Mouse (Mus musculus) myocyte (in vitro differentiated cells): Measurements from ENCODE around the gene Foxl1. TPM values are rescaled to one million over a fixed set of nuclear protein-coding genes. Genes with fewer than 3 reads are reported as not detected.

Experiments used
- H3K27me3 ChIP-seq: one replicate; pipeline ENCODE4 v1.6.1; 2011; ENCODE audit not compliant: control insufficient read depth, insufficient read depth, insufficient read length
- H3K36me3 ChIP-seq: one replicate; pipeline ENCODE4 v1.6.1; 2011; ENCODE audit not compliant: control insufficient read depth, insufficient read depth
- H3K4me2 ChIP-seq: one replicate; pipeline ENCODE4 v1.6.1; 2011; ENCODE audit warnings: low read depth, control low read depth
- H3K4me3 ChIP-seq: one replicate; pipeline ENCODE4 v1.5.1; 2011; ENCODE audit warnings: mild to moderate bottlenecking, control low read depth, moderate library complexity
- H3K79me2 ChIP-seq: one replicate; pipeline ENCODE4 v1.6.1; 2011; ENCODE audit not compliant: control insufficient read depth, insufficient read depth
- H3ac ChIP-seq: one replicate; pipeline ENCODE4 v1.6.1; 2011; ENCODE audit not compliant: control insufficient read depth, insufficient read length
- CEBPB ChIP-seq: IDR thresholded peaks from 2 replicates; pipeline ENCODE4 v1.6.1; 2011; ENCODE audit warnings: mild to moderate bottlenecking, moderate library complexity; ENCODE audit not compliant: poor library complexity, insufficient read depth, severe bottlenecking
- E2F4 ChIP-seq: IDR thresholded peaks from one replicate; pipeline ENCODE4 v1.6.1; 2011; ENCODE audit warnings: mild to moderate bottlenecking, control low read depth, moderate library complexity; ENCODE audit not compliant: insufficient read depth
- MAX ChIP-seq: IDR thresholded peaks from one replicate; pipeline ENCODE4 v1.6.1; 2011; ENCODE audit warnings: low read depth, mild to moderate bottlenecking, control low read depth
- MYOD1 ChIP-seq, 3 experiments: IDR thresholded peaks; one replicate each; pipeline ENCODE4 v1.6.1; 2011; ENCODE audit warnings: control low read depth in 2 of 3, low read depth in 2 of 3, mild to moderate bottlenecking in 2 of 3, moderate library complexity in 1 of 3; ENCODE audit not compliant: insufficient read length in 2 of 3, control insufficient read depth in 1 of 3
- MYOG ChIP-seq, 3 experiments: IDR thresholded peaks; one replicate each; pipeline ENCODE4 v1.6.1; 2011; ENCODE audit warnings: control low read depth in 2 of 3, low read depth in 2 of 3, mild to moderate bottlenecking in 2 of 3; ENCODE audit not compliant: insufficient read length in 2 of 3, control insufficient read depth in 1 of 3, insufficient read depth in 1 of 3
- POLR2A ChIP-seq: IDR thresholded peaks from one replicate; pipeline ENCODE4 v1.6.1; 2011; ENCODE audit warnings: low read depth, mild to moderate bottlenecking, control low read depth, moderate library complexity; ENCODE audit not compliant: insufficient read length
- POLR2AphosphoS2 ChIP-seq: IDR thresholded peaks from one replicate; pipeline ENCODE4 v1.6.1; 2011; ENCODE audit warnings: low read depth, control low read depth; ENCODE audit not compliant: insufficient read length
- REST ChIP-seq: IDR thresholded peaks from one replicate; pipeline ENCODE4 v1.6.1; 2011; ENCODE audit warnings: mild to moderate bottlenecking, control low read depth, moderate library complexity; ENCODE audit not compliant: insufficient read depth, insufficient read length
- SRF ChIP-seq: IDR thresholded peaks from one replicate; pipeline ENCODE4 v1.6.1; 2011; ENCODE audit warnings: low read depth; ENCODE audit not compliant: control insufficient read depth, insufficient read length
- TCF12 ChIP-seq: IDR thresholded peaks from one replicate; pipeline ENCODE4 v1.6.1; 2011; ENCODE audit warnings: mild to moderate bottlenecking, control low read depth; ENCODE audit not compliant: poor library complexity, insufficient read depth, severe bottlenecking
- TCF3 ChIP-seq: IDR thresholded peaks from one replicate; pipeline ENCODE4 v1.6.1; 2011; ENCODE audit warnings: low read depth, control low read depth; ENCODE audit not compliant: insufficient read length
- USF1 ChIP-seq: IDR thresholded peaks from one replicate; pipeline ENCODE4 v1.6.1; 2011; ENCODE audit warnings: low read depth, mild to moderate bottlenecking, control low read depth, moderate library complexity
- polyA plus RNA-seq: library from polyadenylated mRNA; unstranded; fragments of >200 nt; fragmentation: generic; extraction: Trizol; gene quantifications from one replicate; pipeline ENCODE4 v1.2.1, GENCODE M21; 2012; ENCODE audit warnings: missing spikeins

Gene Foxl1
- polyA plus RNA-seq, 1 experiment, result 2.6 TPM

GRCm38 (mm10) chr8:121104049-121104818, 23.5 kb upstream of the Foxl1 start:
- H3K36me3 ChIP-seq, result peaks cover 17% of the 10 kb centered on the region

GRCm38 (mm10) chr8:121107668-121108656, 19.8 kb upstream of the Foxl1 start, which contains the start of gene Mthfsd:
Gene Mthfsd (minus strand): TSS chr8:121108392.
- peak within 1 kb of the TSS; percentile 71 for H3K4me3 ChIP-seq
- no peaks in the 10 kb centered on the region for H3K27me3 ChIP-seq
- peaks cover 7% of the 10 kb centered on the region for H3K36me3 ChIP-seq
- peak within 1 kb of the TSS; percentile 75 for H3ac ChIP-seq
- peaks cover 16% of the 10 kb centered on the region for H3K79me2 ChIP-seq
- H3K4me2 ChIP-seq, result peak within 1 kb of the TSS; percentile 86
- TF ChIP-seq POLR2A (peak; percentile 94), MYOG (IDR thresholded peaks at IDR 0.05; ENCODE audit: control insufficient read depth in 1 of 3, insufficient read depth in 1 of 3, insufficient read length in 2 of 3, low read depth in 2 of 3) (peak in 2 of 3 experiments; percentile 12 to 30), USF1 (no peak), SRF (peak; percentile 52)

More at GRCm38 (mm10) chr8:121104049-121104818, 23.5 kb upstream of the Foxl1 start:
- no peak overlapping the region for H3ac ChIP-seq
- no peak overlapping the region for H3K4me3 ChIP-seq
- H3K4me2 ChIP-seq, result no peak overlapping the region
- TF ChIP-seq USF1, result no peak
- TF ChIP-seq E2F4, result no peak
- TF ChIP-seq POLR2AphosphoS2, result no peak
- no peak for TF ChIP-seq MYOG (IDR thresholded peaks at IDR 0.05; ENCODE audit: control insufficient read depth in 1 of 3, insufficient read depth in 1 of 3, insufficient read length in 2 of 3, low read depth in 2 of 3)
- no peak for TF ChIP-seq TCF12
- TF ChIP-seq SRF, result no peak
- no peak for TF ChIP-seq POLR2A
- no peak for TF ChIP-seq TCF3
- no peak for TF ChIP-seq REST
- no peak for TF ChIP-seq MYOD1 (IDR thresholded peaks at IDR 0.05; ENCODE audit: control insufficient read depth in 1 of 3, insufficient read length in 2 of 3, low read depth in 2 of 3)
- no peak for TF ChIP-seq CEBPB
- no peak for TF ChIP-seq MAX
- H3K79me2 ChIP-seq, result peaks cover 16% of the 10 kb centered on the region
- H3K27me3 ChIP-seq, result no peaks in the 10 kb centered on the region

GRCm38 (mm10) chr8:121108657-121109056, 19.1 kb upstream of the Foxl1 start:
- H3K4me2 ChIP-seq, result peak overlapping the region; percentile 86

GRCm38 (mm10) chr8:121111145-121111907, 16.4 kb upstream of the Foxl1 start:
- Histone ChIP-seq H3ac (no peak overlapping the region), H3K27me3 (no peaks in the 10 kb centered on the region), H3K36me3 (no peaks in the 10 kb centered on the region), H3K4me3 (no peak overlapping the region), H3K4me2 (no peak overlapping the region), H3K79me2 (peaks cover 15% of the 10 kb centered on the region)
- TF ChIP-seq TCF3, result no peak
- TF ChIP-seq SRF, result no peak
- TF ChIP-seq USF1, result no peak

More at GRCm38 (mm10) chr8:121108657-121109056, 19.1 kb upstream of the Foxl1 start:
- H3K79me2 ChIP-seq, result peaks cover 16% of the 10 kb centered on the region
- no peaks in the 10 kb centered on the region for H3K27me3 ChIP-seq
- TF ChIP-seq POLR2AphosphoS2, result no peak
- no peak for TF ChIP-seq POLR2A
- no peak for TF ChIP-seq CEBPB
- TF ChIP-seq USF1, result no peak
- TF ChIP-seq E2F4, result no peak
- no peak for TF ChIP-seq SRF
- no peak for TF ChIP-seq MYOG (IDR thresholded peaks at IDR 0.05; ENCODE audit: control insufficient read depth in 1 of 3, insufficient read depth in 1 of 3, insufficient read length in 2 of 3, low read depth in 2 of 3)
- TF ChIP-seq MAX, result no peak
- TF ChIP-seq TCF12, result no peak
- TF ChIP-seq TCF3, result no peak
- TF ChIP-seq REST, result no peak
- TF ChIP-seq MYOD1 (IDR thresholded peaks at IDR 0.05; ENCODE audit: control insufficient read depth in 1 of 3, insufficient read length in 2 of 3, low read depth in 2 of 3), result no peak
- peak overlapping the region; percentile 75 for H3ac ChIP-seq
- peak overlapping the region; percentile 71 for H3K4me3 ChIP-seq
- H3K36me3 ChIP-seq, result peaks cover 1% of the 10 kb centered on the region
